Mouse (Mus musculus): ENCODE data around the gene Gja1.

DNA sequence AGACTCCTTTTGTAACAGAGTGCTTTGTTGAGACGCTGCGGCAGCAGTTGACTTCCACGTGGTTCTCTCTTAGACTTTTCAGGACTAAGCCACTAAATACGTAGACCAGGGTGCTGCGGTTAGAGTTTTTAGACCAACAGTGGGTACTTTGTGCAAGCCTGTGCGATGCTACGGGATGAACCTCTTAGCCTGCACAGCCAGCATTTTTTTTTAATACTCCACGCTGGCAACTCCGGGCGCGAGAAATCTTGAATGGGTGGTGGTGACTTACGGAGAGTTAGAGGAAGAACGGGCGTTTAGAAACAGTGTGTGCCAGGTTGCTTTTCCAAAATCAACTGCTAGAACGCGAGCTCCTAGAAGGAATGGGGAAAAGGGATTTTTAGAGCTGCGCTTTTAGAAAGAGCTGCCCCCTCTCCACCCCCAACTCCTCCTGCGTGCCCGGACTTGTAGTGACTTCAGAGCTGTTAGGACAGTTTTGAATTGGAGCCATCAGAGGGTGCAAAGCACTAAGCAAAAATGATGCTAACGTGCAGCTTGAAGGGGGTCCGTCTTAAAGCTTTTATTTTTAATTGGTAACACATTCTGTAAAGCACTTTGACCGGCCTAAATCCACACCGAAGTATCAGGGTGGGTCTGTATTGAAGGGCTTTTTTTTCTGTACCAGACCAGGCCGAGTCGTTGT, 977 bp downstream of the Gja1 start:
- TF ChIP-seq CTCF (IDR thresholded peaks at IDR 0.05; ENCODE audit: borderline replicate concordance, control insufficient read depth, extremely low read depth, insufficient read depth, low read length, poor library complexity): no peak
- TF ChIP-seq POLR2A (IDR thresholded peaks at IDR 0.05; ENCODE audit: control insufficient read depth, extremely low read depth, insufficient read depth, low read length, poor library complexity): no peak
